Mouse (Mus musculus): ENCODE measurements around the gene Stk25.

GRCm38 (mm10) chr1:93593960-93594359 lies 64.5 kb downstream of the Stk25 start:
- TF ChIP-seq CTCF (IDR thresholded peaks at IDR 0.05), result no peak
- TF ChIP-seq EP300 (IDR thresholded peaks at IDR 0.05; ENCODE audit: insufficient read depth, low read depth, low read length), result no peak
- TF ChIP-seq POLR2A (IDR thresholded peaks at IDR 0.05; ENCODE audit: insufficient read depth, low read depth, low read length), result no peak
